Mouse (Mus musculus): ENCODE measurements at regions not wholly inside any gene's neighbourhood (a gene's known extent, or its start where the extent isn't known, plus 50 kb on each side); places are given as distances from the start of the nearest gene placed in this dataset.
A peak's percentile ranks its signal among the peaks of the same experiment; 100 is the strongest.

DNA sequence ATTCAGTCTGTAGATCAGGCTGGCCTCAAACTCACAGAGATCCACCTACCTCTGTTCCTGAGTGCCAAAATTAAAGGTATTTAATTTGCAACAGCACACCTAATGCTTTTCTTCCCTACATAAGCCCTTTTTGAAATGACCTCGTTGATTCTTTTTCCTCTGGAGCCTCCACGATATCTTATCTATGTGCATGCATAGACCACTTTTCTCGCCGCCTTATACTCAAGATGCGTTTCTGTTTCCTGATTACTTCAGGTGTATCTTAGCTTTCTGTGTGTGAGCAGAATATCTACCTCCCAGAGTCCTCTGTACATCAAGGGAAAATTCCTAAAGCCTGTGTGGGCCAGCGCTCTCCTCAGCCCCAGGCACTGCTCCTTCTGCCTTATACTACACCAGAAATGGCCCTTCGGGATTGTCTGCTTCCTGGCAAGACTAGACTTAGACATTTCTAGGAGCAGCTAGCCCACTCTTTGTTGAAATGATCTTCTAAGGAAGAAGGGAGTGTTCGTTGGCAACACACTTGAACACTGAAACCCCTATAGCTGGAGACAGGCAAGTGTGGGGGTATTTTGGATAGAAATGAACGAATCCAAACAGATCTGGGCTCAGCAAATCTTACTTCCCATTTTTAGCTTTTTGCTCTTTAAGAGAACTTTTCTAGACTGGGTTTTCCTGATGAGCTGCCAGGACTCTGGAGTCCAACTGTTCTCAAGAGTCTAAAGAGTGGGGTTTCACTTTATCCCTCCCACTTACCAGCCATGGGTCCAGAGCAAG is 54.0 kb upstream of the Rbm15 start:
- H3K4me3 ChIP-seq = no peak overlapping the region
- no peaks in the 10 kb centered on the region for H3K36me3 ChIP-seq (ENCODE audit: control insufficient read depth, insufficient read depth, low read length)
- TF ChIP-seq POLR2A (IDR thresholded peaks at IDR 0.05; ENCODE audit: insufficient read depth, low read depth, low read length) (no peak), CTCF (IDR thresholded peaks at IDR 0.05) (no peak), EP300 (IDR thresholded peaks at IDR 0.05; ENCODE audit: insufficient read depth, low read depth, low read length) (no peak)
- H3K4me1 ChIP-seq (ENCODE audit: control insufficient read depth, insufficient read depth, low read length) = peaks cover 5% of the 10 kb centered on the region
- 70% methylated on average over 9 of the region's 9 CpGs for WGBS
- H3K79me2 ChIP-seq (replicated peaks; ENCODE audit: control insufficient read depth, insufficient read depth, low read length) = no peaks in the 10 kb centered on the region
- no peak for DNase-seq
- no peaks in the 10 kb centered on the region for H3K27me3 ChIP-seq (ENCODE audit: control insufficient read depth, insufficient read depth, low read length)
- no peak overlapping the region for H3K27ac ChIP-seq
- H3K9ac ChIP-seq (ENCODE audit: low read depth, low read length) = no peak overlapping the region
- intact Hi-C loops (cut with DNase I) = loop anchor here (5.0 kb wide), 1 partner anchor 45 kb away; no protein-coding TSS in a partner anchor

DNA sequence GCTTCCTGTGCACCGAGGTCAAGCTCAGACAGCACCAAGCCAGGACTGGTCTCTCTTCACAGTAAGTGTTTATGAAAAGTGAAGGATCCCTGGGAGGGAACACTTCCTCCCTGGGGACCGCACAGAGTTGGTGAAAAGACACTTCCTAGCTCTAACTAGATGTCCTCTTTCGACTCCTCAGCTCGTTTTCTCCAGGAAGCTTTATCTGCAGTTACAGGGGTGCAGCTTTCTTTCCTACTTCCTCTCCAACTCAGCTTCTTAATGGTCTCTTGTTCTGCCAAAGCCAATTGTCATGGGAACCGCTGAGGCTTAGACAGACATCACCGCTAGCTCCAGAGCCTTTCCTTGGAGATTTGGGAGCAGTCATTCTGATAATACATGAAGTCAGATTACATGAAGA is 53.0 kb upstream of the Rbm15 start:
- intact Hi-C loops (cut with DNase I) = loop anchor here (5.0 kb wide), 1 partner anchor 46 kb away; no protein-coding TSS in a partner anchor
- H3K4me3 ChIP-seq = no peak overlapping the region
- WGBS = 30% methylated on average over 6 of the region's 6 CpGs
- H3K36me3 ChIP-seq (ENCODE audit: control insufficient read depth, insufficient read depth, low read length) = no peaks in the 10 kb centered on the region
- no peaks in the 10 kb centered on the region for H3K27me3 ChIP-seq (ENCODE audit: control insufficient read depth, insufficient read depth, low read length)
- H3K9ac ChIP-seq (ENCODE audit: low read depth, low read length) = no peak overlapping the region
- peak in 1 of 2 experiments; percentile 43 for DNase-seq
- TF ChIP-seq EP300 (IDR thresholded peaks at IDR 0.05; ENCODE audit: insufficient read depth, low read depth, low read length) (no peak), CTCF (IDR thresholded peaks at IDR 0.05) (no peak), POLR2A (IDR thresholded peaks at IDR 0.05; ENCODE audit: insufficient read depth, low read depth, low read length) (no peak)
- no peaks in the 10 kb centered on the region for H3K79me2 ChIP-seq (replicated peaks; ENCODE audit: control insufficient read depth, insufficient read depth, low read length)
- no peak overlapping the region for H3K27ac ChIP-seq
- H3K4me1 ChIP-seq (ENCODE audit: control insufficient read depth, insufficient read depth, low read length) = peaks cover 5% of the 10 kb centered on the region
